Mouse (Mus musculus) left cerebral cortex, adult 18-20 months (tissue): Measurements from ENCODE around the gene Abhd16b. TPM values are rescaled to one million over a fixed set of nuclear protein-coding genes. Genes with fewer than 3 reads are reported as not detected.
"Not testable (repeated sequence)": the region's sequence is repeated elsewhere in the genome, so short reads cannot be mapped to it uniquely, and the experiment has no call there.

Experiments used
- DNase-seq, 2 experiments: peaks; one replicate each; pipeline ENCODE4 v3.0.0; 2021 to 2022; ENCODE audit warnings: low spot score in 2 of 2, mixed read lengths in 1 of 2
- total RNA-seq, 2 experiments: library from RNA; stranded (reverse); gene quantifications; 2 replicates each; pipeline ENCODE4 v1.2.3; 2021

The Abhd16b gene
- total RNA-seq, 2 experiments from 2014 or later: not detected

DNA sequence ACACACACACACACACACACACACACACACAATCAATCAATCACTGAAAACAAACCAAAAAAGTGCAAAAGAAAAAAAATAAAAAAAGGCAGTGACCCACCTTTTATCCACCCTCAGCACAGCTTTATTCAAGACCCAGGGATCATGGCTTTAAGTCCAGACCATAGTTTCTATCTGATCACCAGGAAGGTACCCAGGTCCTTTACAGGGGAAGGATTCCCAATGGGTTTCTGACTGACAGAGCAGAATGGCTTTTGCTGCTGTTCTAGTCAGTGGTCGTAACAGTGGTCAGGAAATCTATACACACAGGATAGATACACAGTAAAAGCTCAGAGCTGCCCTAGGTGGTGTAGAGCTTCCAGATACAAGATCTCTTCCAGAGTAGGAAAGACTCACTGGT is 7.3 kb upstream of the Abhd16b start:
- no peak for DNase-seq

DNA sequence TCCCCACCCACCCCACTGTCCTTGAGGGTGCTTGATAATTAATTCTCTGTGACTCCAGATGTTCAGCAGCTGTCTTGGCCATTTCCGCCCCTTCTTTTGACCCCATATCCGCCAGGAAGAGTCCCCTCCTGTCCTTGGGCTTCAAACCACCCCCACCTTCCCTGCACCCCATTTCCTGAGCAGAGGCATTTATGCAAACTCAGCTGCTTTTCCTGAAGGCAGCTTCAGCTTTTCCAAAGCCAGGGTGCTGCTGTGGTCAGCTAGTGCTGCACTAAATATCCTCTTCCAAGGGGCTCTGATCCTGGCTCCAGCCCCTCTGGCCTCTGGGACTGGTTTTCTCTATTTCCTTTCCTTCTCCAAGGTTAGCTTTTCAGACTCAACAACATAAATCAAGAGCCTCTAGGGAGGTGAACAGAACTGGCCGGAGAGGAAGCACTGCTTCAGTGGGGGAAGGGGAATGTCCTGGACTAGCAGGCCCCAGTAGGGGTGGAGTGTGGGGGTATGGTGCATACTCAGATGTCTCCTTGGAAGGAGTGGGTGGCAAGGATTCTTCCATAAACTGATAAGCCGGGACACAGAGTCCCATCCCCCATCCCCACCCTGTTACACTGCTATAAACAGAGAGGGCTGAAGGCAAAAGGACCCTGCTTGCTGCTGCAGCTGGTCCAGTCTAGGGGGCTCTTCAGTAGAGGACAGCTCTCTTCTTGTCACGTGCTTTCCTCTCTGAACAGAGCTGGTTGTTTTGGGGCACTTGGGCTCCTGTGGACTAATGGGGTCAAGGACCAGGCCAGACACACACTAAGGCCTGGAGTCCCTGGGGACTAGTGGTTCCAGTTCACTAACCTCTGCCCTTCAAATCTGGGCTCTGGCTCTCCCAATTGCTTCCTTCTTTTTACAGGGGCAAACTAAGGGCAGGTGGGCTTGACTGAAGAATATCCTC is 5.4 kb upstream of the Abhd16b start:
- no peak for DNase-seq

DNA sequence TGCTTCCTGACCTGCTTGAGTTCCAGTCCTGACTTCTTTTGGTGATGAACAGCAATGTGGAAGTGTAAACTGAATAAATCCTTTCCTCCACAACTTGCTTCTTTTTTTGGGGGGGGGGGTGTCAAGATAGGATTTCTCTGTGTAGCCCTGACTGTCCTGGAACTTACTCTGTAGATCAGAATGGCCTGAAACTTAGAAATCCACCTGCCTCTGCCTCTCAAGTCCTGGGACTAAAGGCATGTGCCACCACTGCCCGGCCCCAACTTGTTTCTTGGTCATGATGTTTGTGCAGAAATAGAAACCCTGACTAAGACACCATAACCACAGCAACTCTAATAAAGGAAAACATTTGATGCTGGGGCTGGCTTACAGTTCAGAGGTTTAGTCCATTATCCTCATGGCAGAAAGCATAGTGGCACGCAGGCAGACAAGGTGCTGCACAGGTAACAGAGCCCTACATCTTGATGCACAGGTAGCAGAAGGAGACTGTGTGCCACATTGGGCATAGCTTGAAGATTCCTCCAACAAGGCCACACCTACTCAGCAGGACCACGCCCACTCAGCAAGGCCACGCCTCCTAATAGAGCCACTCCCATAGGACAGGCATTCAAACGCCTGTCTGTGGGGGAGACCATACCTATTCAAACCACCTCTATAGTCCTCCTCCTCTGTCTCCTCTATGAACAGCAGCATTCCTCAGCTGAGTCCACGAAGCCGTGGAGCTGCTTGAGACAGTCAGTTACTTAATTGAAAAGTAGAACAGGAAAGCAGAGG is 1.4 kb upstream of the Abhd16b start:
- DNase-seq: no peak

DNA sequence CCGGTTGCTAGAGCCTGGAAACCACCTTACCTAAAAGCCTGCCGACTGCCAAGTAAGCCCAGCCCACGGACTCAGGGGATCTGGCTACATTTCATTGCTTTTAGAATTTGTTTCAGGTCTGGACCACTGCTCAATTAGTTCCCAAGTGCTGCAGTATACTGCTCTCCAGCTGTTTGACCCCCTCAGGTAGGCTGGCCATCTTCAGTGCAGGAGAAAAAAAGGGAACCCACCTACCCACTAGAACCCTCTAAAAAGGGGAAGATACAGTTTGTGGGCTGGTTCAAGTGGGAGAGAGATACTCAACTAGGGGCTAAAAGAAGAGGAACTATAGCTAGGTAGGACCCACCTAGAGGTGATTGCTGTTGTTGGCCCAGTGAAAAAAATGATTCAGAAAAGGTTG is 800 bp upstream of the Abhd16b start:
- DNase-seq: no peak

- no peak for DNase-seq
Measured at GRCm38 (mm10) chr2:181494266-181494945, 1.4 kb downstream of the Abhd16b start.

GRCm38 (mm10) chr2:181495845-181496244 is 2.8 kb downstream of the Abhd16b start:
- not testable (repeated sequence) for DNase-seq

DNA sequence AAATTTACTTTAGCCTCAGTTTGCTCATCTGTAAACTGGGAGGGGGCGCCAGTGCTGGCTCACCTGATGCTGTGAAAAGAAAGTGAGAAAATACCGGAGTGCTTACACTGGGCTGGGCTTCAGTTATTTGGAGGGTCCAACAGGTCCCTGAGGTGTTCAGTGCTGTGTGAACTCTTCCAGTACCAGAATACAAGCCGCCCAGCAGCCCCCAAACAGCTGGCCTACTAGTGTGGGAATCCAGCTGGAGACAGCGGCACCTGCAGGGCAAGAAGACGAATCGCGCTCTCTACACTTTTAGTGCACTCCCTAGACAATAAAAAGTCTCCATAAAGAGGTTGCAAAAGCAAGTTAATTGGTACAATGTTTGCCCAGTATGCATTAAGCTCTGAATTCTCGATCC is 3.3 kb downstream of the Abhd16b start:
- DNase-seq: peak; percentile 45 to 59

- peak; percentile 89 to 94 for DNase-seq
Measured at GRCm38 (mm10) chr2:181496831-181497547, 4.0 kb downstream of the Abhd16b start, which contains the start of gene Tpd52l2. TSS of gene Tpd52l2 (plus strand) at chr2:181497142.

GRCm38 (mm10) chr2:181497548-181497875 is 4.5 kb downstream of the Abhd16b start:
- peak; percentile 20 to 39 for DNase-seq

DNA sequence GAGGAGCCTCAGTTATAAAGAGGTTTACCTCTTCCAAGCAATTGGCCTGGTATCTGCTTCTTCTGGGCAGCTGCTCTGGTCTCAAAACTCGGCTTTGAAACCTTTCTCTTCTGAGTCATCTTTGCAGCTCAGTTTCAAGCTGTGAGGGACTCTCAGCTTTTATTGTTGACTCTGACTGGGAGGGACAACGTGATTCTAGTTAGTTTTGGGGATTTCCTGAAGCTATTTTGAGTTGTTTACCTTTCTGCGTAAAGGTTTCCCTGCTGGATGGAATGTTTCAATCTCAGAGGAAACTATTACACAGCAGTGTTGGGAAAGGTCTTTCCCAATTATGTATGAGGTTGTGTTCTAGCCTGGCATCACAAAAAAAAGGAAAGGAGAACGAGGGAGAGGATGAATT is 5.6 kb downstream of the Abhd16b start:
- no peak for DNase-seq

GRCm38 (mm10) chr2:181509191-181509590 is 16.2 kb downstream of the Abhd16b start:
- no peak for DNase-seq

DNA sequence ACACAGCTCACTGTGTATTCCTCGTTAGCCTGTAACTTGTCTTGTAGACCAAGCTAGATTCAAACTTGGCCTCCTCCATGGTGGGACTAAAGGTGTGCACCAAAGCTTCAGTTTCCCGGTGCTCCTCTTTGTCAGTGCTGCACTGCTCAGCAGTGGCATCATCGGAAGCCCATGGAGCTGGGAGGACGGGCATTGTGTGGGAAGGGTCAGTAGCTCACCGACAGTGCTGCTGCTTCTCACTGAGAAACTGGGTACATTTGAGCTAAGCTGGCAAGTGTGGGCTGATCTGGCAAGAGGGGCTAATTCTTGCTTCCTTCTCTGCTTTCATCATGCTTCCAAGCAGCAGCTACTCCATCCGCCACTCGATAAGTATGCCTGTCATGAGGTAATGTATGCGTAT is 18.2 kb downstream of the Abhd16b start:
- no peak for DNase-seq

GRCm38 (mm10) chr2:181519201-181519600 is 26.2 kb downstream of the Abhd16b start:
- no peak for DNase-seq

- peak; percentile 96 to 99 for DNase-seq
Measured at GRCm38 (mm10) chr2:181520118-181520935, 27.3 kb downstream of the Abhd16b start, which contains the start of gene Dnajc5. TSS of gene Dnajc5 (plus strand) at chr2:181520485.

- DNase-seq: no peak
Measured at GRCm38 (mm10) chr2:181520936-181521227, 27.9 kb downstream of the Abhd16b start.

- no peak for DNase-seq
Measured at GRCm38 (mm10) chr2:181521491-181521890, 28.5 kb downstream of the Abhd16b start.

GRCm38 (mm10) chr2:181522811-181523210 is 29.8 kb downstream of the Abhd16b start:
- DNase-seq: no peak

- no peak for DNase-seq
Measured at GRCm38 (mm10) chr2:181525526-181525925, 32.5 kb downstream of the Abhd16b start.

GRCm38 (mm10) chr2:181529076-181529475 is 36.1 kb downstream of the Abhd16b start:
- DNase-seq: no peak

GRCm38 (mm10) chr2:181532589-181532988 is 39.6 kb downstream of the Abhd16b start:
- no peak for DNase-seq
